Mouse (Mus musculus) limb, embryonic 14.5 days (tissue): ENCODE measurements around the gene Akr7a5. TPM values are rescaled to one million over a fixed set of nuclear protein-coding genes. Genes with fewer than 3 reads are reported as not detected.

Experiments used
- ATAC-seq: fragments of 200-750 bp; cut with Nextera tagmentation; 2 replicates; pipeline ENCODE4 v1.8.0; 2017; ENCODE audit warnings: low read depth, moderate number of reproducible peaks, moderate TSS enrichment; ENCODE audit not compliant: low FRiP score
- DNase-seq: peaks from one replicate; pipeline ENCODE4 v3.0.0-alpha.2; 2015; ENCODE audit warnings: low spot score
- H3K27ac ChIP-seq: fragments of 300-500 bp; sonication (generic); replicated peaks from 2 replicates; pipeline ENCODE4 v1.5.1; 2014; ENCODE audit warnings: low read depth, mild to moderate bottlenecking, low read length, moderate library complexity, mixed read lengths
- H3K27me3 ChIP-seq: fragments of 300-500 bp; sonication (generic); 2 replicates; pipeline ENCODE4 v1.6.1; 2014; ENCODE audit warnings: low read length, mixed read lengths; ENCODE audit not compliant: control insufficient read depth, insufficient read depth
- H3K36me3 ChIP-seq: fragments of 300-500 bp; sonication (generic); 2 replicates; pipeline ENCODE4 v1.6.1; 2014; ENCODE audit warnings: mild to moderate bottlenecking, low read length, moderate library complexity, mixed read lengths; ENCODE audit not compliant: control insufficient read depth, insufficient read depth
- H3K4me1 ChIP-seq: fragments of 300-500 bp; sonication (generic); 2 replicates; pipeline ENCODE4 v1.6.1; 2014; ENCODE audit warnings: antibody characterized with exemption, low read length, mixed read lengths; ENCODE audit not compliant: control insufficient read depth, insufficient read depth
- H3K4me2 ChIP-seq: fragments of 300-500 bp; sonication (generic); replicated peaks from 2 replicates; pipeline ENCODE4 v1.6.1; 2014; ENCODE audit warnings: low read depth, mild to moderate bottlenecking, low read length, moderate library complexity; ENCODE audit not compliant: severe bottlenecking
- H3K4me3 ChIP-seq: fragments of 300-500 bp; sonication (generic); replicated peaks from 2 replicates; pipeline ENCODE4 v1.5.1; 2014; ENCODE audit warnings: low read length
- H3K9ac ChIP-seq: fragments of 300-500 bp; sonication (generic); 2 replicates; pipeline ENCODE4 v1.6.1; 2014; ENCODE audit warnings: mild to moderate bottlenecking, low read depth, low read length, moderate library complexity; ENCODE audit not compliant: severe bottlenecking
- H3K9me3 ChIP-seq: fragments of 300-500 bp; sonication (generic); 2 replicates; pipeline ENCODE4 v1.6.1; 2016; ENCODE audit warnings: low read length; ENCODE audit not compliant: control insufficient read depth
- POLR2A ChIP-seq: fragments of 200-500 bp; IDR thresholded peaks from 2 replicates; pipeline ENCODE4 v1.8.0; 2012; ENCODE audit warnings: inconsistent platforms, mild to moderate bottlenecking, moderate library complexity, borderline replicate concordance; ENCODE audit not compliant: insufficient read depth, insufficient read length; ENCODE audit errors: extremely low read depth
- WGBS: fragments of 180-500 bp; shearing (Covaris S2); extraction: QIAGEN DNeasy Blood & Tissue Kit; methylation state at CpG from one replicate; pipeline ENCODE4 v1.1.7; 2014; 5-methylcytosine and 5-hydroxymethylcytosine counted together
- polyA plus RNA-seq, 2 experiments: library from polyadenylated mRNA; depleted of rRNA in 1 of 2; stranded (reverse) in 1 of 2; unstranded in 1 of 2; fragments of >200 nt; fragmentation: Nextera tagmentation in 1 of 2; extraction: Ambion mirVana in 1 of 2; gene quantifications; 2 replicates each; pipeline versions ENCODE4 v1.2.1 to v1.2.3; 2012 to 2014

Gene Akr7a5
- polyA plus RNA-seq, 2 experiments: 28.5 to 84.8 TPM

DNA sequence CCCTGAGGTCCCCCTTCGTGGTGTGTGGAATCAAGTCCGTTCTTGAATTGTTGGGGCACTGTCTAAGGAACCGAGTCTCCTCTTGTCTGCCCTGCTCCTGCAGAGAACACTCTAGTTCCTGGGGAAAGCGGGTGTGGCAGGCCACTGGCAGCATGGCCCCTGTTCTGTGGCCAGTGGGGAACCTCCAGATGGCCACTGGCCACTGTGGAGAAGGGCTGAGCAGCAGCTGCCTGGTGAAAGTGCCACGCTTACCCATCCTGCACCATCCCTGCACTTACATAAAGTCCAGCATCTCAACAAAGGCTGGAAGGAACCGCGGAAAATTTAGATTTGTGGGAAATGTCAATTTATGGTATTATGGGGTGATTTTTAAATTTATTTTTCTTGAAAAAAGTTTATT is 34.1 kb upstream of the Akr7a5 start:
- WGBS: 58% methylated on average over 7 of the region's 7 CpGs
- H3K9ac ChIP-seq: no peak overlapping the region
- H3K9me3 ChIP-seq: no peaks in the 10 kb centered on the region
- H3K27ac ChIP-seq: no peak overlapping the region
- TF ChIP-seq POLR2A: no peak
- peaks cover 43% of the 10 kb centered on the region for H3K36me3 ChIP-seq
- H3K4me3 ChIP-seq: no peak overlapping the region
- H3K4me1 ChIP-seq: peaks cover 24% of the 10 kb centered on the region
- DNase-seq (no peak), ATAC-seq (no peak)
- no peak overlapping the region for H3K4me2 ChIP-seq
- no peaks in the 10 kb centered on the region for H3K27me3 ChIP-seq

DNA sequence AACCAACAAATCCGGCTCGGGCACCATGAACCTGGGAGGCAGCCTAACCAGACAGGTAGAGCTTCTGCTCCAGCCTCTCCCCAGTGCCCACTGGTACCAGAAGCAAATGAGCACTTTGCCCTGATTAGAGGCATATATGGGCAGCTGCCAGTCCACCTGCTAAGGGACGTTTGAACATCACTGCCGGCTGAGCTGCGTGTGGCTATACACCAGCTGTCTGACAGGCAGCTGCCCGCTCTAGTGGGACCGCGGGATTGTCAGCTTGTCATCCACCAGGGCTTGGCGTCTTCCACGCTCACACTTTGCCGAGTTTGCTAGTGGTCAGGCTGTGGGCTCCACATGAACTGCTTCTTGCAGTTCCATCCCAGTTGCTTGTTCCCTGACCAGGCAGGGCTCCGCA is 30.0 kb upstream of the Akr7a5 start:
- Histone ChIP-seq H3K36me3 (peaks cover 43% of the 10 kb centered on the region), H3K27me3 (no peaks in the 10 kb centered on the region), H3K27ac (no peak overlapping the region), H3K4me1 (peaks cover 31% of the 10 kb centered on the region), H3K4me3 (no peak overlapping the region), H3K4me2 (no peak overlapping the region), H3K9ac (no peak overlapping the region), H3K9me3 (no peaks in the 10 kb centered on the region)
- ATAC-seq: no peak
- 96% methylated on average over 12 of the region's 12 CpGs for WGBS
- no peak for TF ChIP-seq POLR2A
- no peak for DNase-seq

DNA sequence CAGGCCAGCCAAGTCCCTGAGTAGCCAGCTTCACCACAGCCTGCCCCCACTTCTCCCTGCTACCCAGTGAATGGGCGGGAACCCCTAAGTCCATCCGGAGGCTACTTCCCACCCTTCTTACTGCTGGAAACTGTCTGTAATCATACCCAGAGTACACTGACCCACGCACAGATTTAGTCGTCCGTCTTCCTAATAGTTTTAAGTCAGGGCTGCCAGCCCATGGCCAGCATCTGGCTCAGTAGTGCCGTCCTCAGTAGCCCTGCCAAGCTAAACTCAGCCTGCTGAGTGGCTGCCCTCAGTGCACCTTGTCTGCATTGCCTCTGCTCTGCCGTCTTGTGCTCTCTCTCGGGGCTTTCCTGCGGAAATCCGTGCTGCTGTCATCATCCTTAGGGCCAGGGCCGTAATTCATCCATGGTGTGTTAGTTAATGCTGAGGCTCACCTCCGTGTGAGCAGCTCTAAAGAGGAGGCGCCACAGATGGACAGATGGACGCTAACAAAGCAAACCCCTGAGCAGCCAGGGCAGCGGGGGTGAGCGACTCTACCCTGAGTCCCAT is 28.7 kb upstream of the Akr7a5 start:
- Histone ChIP-seq H3K4me3 (no peak overlapping the region), H3K9ac (no peak overlapping the region), H3K36me3 (peaks cover 49% of the 10 kb centered on the region), H3K4me1 (peaks cover 30% of the 10 kb centered on the region), H3K27me3 (no peaks in the 10 kb centered on the region), H3K27ac (no peak overlapping the region), H3K9me3 (no peaks in the 10 kb centered on the region), H3K4me2 (no peak overlapping the region)
- no peak for ATAC-seq
- WGBS: 78% methylated on average over 16 of the region's 16 CpGs
- no peak for DNase-seq
- no peak for TF ChIP-seq POLR2A

DNA sequence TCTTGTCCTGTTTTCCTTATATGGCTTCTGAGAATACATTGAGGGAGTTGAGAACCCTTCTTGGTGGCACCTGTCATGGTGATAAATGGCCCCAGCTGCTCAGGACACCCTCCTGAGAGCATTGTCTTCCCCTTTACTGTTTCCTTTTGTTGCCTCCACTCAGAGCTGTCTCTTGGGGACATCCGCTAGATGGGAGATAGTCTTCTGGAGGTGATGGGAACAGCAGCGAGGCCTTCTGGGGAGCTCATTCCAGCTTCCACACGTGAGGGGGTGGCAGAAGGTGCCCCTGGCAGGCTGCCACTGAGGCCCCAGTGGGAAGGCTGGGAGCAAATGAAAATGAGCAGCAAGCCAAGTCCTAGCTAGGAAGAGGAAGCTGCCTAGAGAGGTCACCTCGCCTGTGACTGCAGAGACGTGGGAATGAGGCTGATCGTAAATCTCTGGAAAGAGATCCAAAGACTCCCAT is 27.6 kb upstream of the Akr7a5 start:
- peaks cover 58% of the 10 kb centered on the region for H3K36me3 ChIP-seq
- H3K4me3 ChIP-seq: no peak overlapping the region
- H3K4me2 ChIP-seq: no peak overlapping the region
- 51% methylated on average over 6 of the region's 6 CpGs for WGBS
- no peaks in the 10 kb centered on the region for H3K9me3 ChIP-seq
- DNase-seq (no peak), ATAC-seq (peak; percentile 14; the same call in 1 of the 2 replicates)
- no peak overlapping the region for H3K9ac ChIP-seq
- H3K27ac ChIP-seq: no peak overlapping the region
- H3K27me3 ChIP-seq: no peaks in the 10 kb centered on the region
- H3K4me1 ChIP-seq: peaks cover 30% of the 10 kb centered on the region
- TF ChIP-seq POLR2A: no peak

DNA sequence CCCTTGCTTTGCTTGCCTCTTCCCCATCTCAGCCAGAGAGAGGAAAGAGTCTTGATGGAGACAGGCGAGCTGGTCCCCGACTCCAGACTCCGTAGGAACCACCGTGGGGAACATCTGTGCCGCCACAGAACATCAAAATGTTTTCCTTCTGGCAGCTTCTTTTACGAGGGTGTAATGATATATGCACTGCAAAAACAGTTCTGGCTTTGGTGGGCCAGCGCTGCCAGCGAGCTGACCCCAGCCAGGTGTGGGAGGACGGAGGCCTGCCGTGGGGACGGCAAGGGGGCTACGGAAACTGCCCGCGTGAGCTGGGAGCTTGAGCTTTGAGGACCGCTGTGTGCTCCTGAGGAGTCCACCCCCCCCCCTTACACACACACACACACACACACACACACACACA is 25.7 kb upstream of the Akr7a5 start:
- 0 out of 2 replicates have a peak overlapping the region, but pooled peaks have one; percentile 7 for H3K27ac ChIP-seq
- no peak overlapping the region for H3K4me3 ChIP-seq
- peaks cover 30% of the 10 kb centered on the region for H3K4me1 ChIP-seq
- no peaks in the 10 kb centered on the region for H3K27me3 ChIP-seq
- no peak overlapping the region for H3K9ac ChIP-seq
- H3K9me3 ChIP-seq: no peaks in the 10 kb centered on the region
- peaks cover 72% of the 10 kb centered on the region for H3K36me3 ChIP-seq
- no peak overlapping the region for H3K4me2 ChIP-seq
- no peak for TF ChIP-seq POLR2A
- no peak for DNase-seq
- WGBS: 18% methylated on average over 15 of the region's 15 CpGs
- 0 out of 2 replicates have a peak, but pooled peaks have one; percentile 16 for ATAC-seq

DNA sequence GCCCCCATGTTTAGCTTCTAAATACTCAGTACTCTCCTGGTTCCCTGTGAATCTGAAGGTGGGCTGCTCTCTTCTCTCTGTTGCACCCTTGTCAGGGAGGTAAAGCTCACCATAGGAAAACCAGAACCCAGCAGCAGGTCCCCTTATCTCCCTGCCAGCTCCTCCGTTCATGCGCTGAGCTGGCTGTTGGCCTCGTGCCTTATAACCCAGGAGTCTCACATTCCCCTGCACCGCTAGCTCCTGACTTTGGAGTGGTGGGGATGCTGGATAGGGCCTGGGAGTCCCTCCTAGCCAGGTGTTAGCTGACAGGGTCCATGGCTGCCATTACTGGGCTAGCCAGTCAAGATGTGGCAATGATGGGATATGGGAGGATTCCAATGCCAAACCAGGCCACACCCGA is 24.3 kb upstream of the Akr7a5 start:
- peaks cover 30% of the 10 kb centered on the region for H3K4me1 ChIP-seq
- ATAC-seq (no peak), DNase-seq (no peak)
- TF ChIP-seq POLR2A: no peak
- no peak overlapping the region for H3K9ac ChIP-seq
- no peaks in the 10 kb centered on the region for H3K27me3 ChIP-seq
- H3K9me3 ChIP-seq: no peaks in the 10 kb centered on the region
- H3K4me3 ChIP-seq: no peak overlapping the region
- H3K36me3 ChIP-seq: peaks cover 72% of the 10 kb centered on the region
- H3K27ac ChIP-seq: no peak overlapping the region
- no peak overlapping the region for H3K4me2 ChIP-seq
- 65% methylated on average over 5 of the region's 5 CpGs for WGBS
